ENCODE assay signal across 27 mouse cellular contexts in genomic region chr6:28866206-28866605, GRCm38 (mm10). TPM values are rescaled to one million over a fixed set of nuclear protein-coding genes. Genes with fewer than 3 reads are reported as not detected.
DNase-seq lines count a peak whose midpoint lies in the region; ATAC-seq and TF ChIP-seq lines count a peak whose summit lies in the region.
"Had no signal": no experiment of that assay in that cellular context is flagged by ENCODE, and none has a peak within 500 bp of the region (broad histone marks: within the 10 kb centered on the region; RNA-seq: fewer than 3 reads in every experiment).

No protein-coding gene starts in this region.

- no peaks in the 10 kb centered on the region for H3K27me3 ChIP-seq in stomach, embryonic 15.5 days (replicated peaks)
- no peaks in the 10 kb centered on the region for H3K27me3 ChIP-seq in stomach, postnatal 0 days (ENCODE audit: control insufficient read depth, insufficient read depth, low read length)
- H3K27me3 ChIP-seq in MEL (ENCODE audit: control insufficient read depth in 1 of 2, insufficient read depth in 2 of 2, low read length in 2 of 2) (no peaks in the 10 kb centered on the region), myocyte (ENCODE audit: control insufficient read depth, insufficient read depth, insufficient read length) (no peaks in the 10 kb centered on the region)
- no peaks in the 10 kb centered on the region for H3K27me3 ChIP-seq in stomach, embryonic 16.5 days (ENCODE audit: control insufficient read depth, insufficient read depth, low read length)
- no peaks in the 10 kb centered on the region for H3K27me3 ChIP-seq in midbrain, embryonic 10.5 days (ENCODE audit: low read depth, poor library complexity, severe bottlenecking)
- H3K27me3 ChIP-seq in hindbrain, embryonic 13.5 days, result 0 out of 2 replicates have a peak, but pooled peaks cover 3% of the 10 kb centered on the region
- H3K27me3 ChIP-seq: CH12.LX; embryonic facial prominence, embryonic 12.5 days; forebrain, embryonic 15.5 days; Patski had no signal

- DNase-seq in stomach, postnatal 0 days (ENCODE audit: low spot score), result no peak
- peak; percentile 60 for DNase-seq in MEL (ENCODE audit: low read depth, low spot score)
- no peak for DNase-seq in midbrain, embryonic 10.5 days (ENCODE audit: low spot score)
- no peak for DNase-seq in testis, postnatal 10 days (ENCODE audit: low spot score)
- DNase-seq: adrenal gland, adult 8-10 months; adrenal gland, postnatal 14 days; adrenal gland, postnatal 36 days; B cell, adult 2 months; cerebellum, adult 11-12 months; cerebellum, adult 2 months; cerebellum, adult 9-10 months; cerebellum, postnatal 10 days; cerebellum, postnatal 25 days; forebrain, postnatal 0 days had no signal

- H3K27ac ChIP-seq in stomach, embryonic 15.5 days, result peak overlapping the region; percentile 80
- H3K27ac ChIP-seq in stomach, postnatal 0 days (replicated peaks), result no peak overlapping the region; the same call in 1 of the 2 replicates
- 0 out of 2 replicates have a peak overlapping the region, but pooled peaks have one; percentile 7 for H3K27ac ChIP-seq in MEL (ENCODE audit: control insufficient read depth, low read depth, low read length)
- H3K27ac ChIP-seq in stomach, embryonic 16.5 days (ENCODE audit: low read length), result peak overlapping the region; percentile 91; the same call in 1 of the 2 replicates
- H3K27ac ChIP-seq in midbrain, embryonic 10.5 days (replicated peaks), result no peak overlapping the region
- H3K27ac ChIP-seq in hindbrain, embryonic 13.5 days, result no peak overlapping the region
- H3K27ac ChIP-seq: embryonic facial prominence, embryonic 10.5 days; embryonic facial prominence, embryonic 12.5 days had no signal

- TF ChIP-seq CTCF in stomach, postnatal 0 days (IDR thresholded peaks at IDR 0.05; ENCODE audit: low read depth), result no peak
- TF ChIP-seq CTCF in MEL (IDR thresholded peaks at IDR 0.05 in 2 of 3, conservative IDR thresholded peaks at IDR 0.05 in 1 of 3; ENCODE audit: control insufficient read depth in 1 of 3, insufficient read depth in 1 of 3, low read depth in 2 of 3, low read length in 3 of 3, poor library complexity in 1 of 3, severe bottlenecking in 1 of 3), result no peak

- no peak for TF ChIP-seq POLR2A in MEL (IDR thresholded peaks at IDR 0.05; ENCODE audit: control insufficient read depth in 1 of 2, insufficient read depth in 1 of 2, low read depth in 1 of 2, low read length in 2 of 2, poor library complexity in 1 of 2)
- TF ChIP-seq POLR2A in myocyte (IDR thresholded peaks at IDR 0.05; ENCODE audit: insufficient read length, low read depth), result no peak

- TF ChIP-seq EP300 in stomach, postnatal 0 days (optimal IDR thresholded peaks at IDR 0.05), result no peak
- no peak for TF ChIP-seq EP300 in MEL (IDR thresholded peaks at IDR 0.05; ENCODE audit: low read depth in 1 of 2, low read length in 2 of 2)

- H3K79me2 ChIP-seq in MEL (ENCODE audit: control insufficient read depth, insufficient read depth, low read length, poor library complexity) (no peaks in the 10 kb centered on the region), myocyte (ENCODE audit: control insufficient read depth, insufficient read depth) (peaks cover 5% of the 10 kb centered on the region)

- H3K4me1 ChIP-seq in stomach, embryonic 15.5 days, result peaks cover 19% of the 10 kb centered on the region; the same call in 1 of the 2 replicates
- peaks cover 5% of the 10 kb centered on the region; the same call in 1 of the 2 replicates for H3K4me1 ChIP-seq in stomach, postnatal 0 days (replicated peaks; ENCODE audit: control insufficient read depth, insufficient read depth)
- peaks cover 4 to 21% of the 10 kb centered on the region in 2 experiments for H3K4me1 ChIP-seq in MEL (ENCODE audit: control insufficient read depth in 1 of 2, insufficient read depth in 2 of 2, low read length in 2 of 2)
- peaks cover 32% of the 10 kb centered on the region for H3K4me1 ChIP-seq in stomach, embryonic 16.5 days (ENCODE audit: control insufficient read depth, insufficient read depth, low read length)
- H3K4me1 ChIP-seq in midbrain, embryonic 10.5 days, result peaks cover 10% of the 10 kb centered on the region; the same call in 1 of the 2 replicates
- H3K4me1 ChIP-seq in hindbrain, embryonic 13.5 days (replicated peaks), result peaks cover 47% of the 10 kb centered on the region

- H3K9ac ChIP-seq in stomach, embryonic 15.5 days, result no peak overlapping the region
- no peak overlapping the region for H3K9ac ChIP-seq in stomach, postnatal 0 days (ENCODE audit: low read length)
- no peak overlapping the region for H3K9ac ChIP-seq in MEL (ENCODE audit: control insufficient read depth, low read depth, low read length, poor library complexity, severe bottlenecking)
- no peak overlapping the region for H3K9ac ChIP-seq in stomach, embryonic 16.5 days (ENCODE audit: low read length)
- H3K9ac ChIP-seq in hindbrain, embryonic 13.5 days, result no peak overlapping the region
- H3K9ac ChIP-seq: embryonic facial prominence, embryonic 12.5 days; forebrain, embryonic 13.5 days; forebrain, embryonic 15.5 days; forebrain, postnatal 0 days had no signal

- H3K4me3 ChIP-seq in stomach, embryonic 15.5 days (replicated peaks), result no peak overlapping the region
- no peak overlapping the region for H3K4me3 ChIP-seq in stomach, postnatal 0 days (ENCODE audit: low read depth, low read length)
- H3K4me3 ChIP-seq in MEL (ENCODE audit: control insufficient read depth in 1 of 2, insufficient read depth in 1 of 2, low read depth in 2 of 2, low read length in 2 of 2), result no peak overlapping the region
- no peak overlapping the region for H3K4me3 ChIP-seq in myocyte
- no peak overlapping the region for H3K4me3 ChIP-seq in stomach, embryonic 16.5 days (replicated peaks; ENCODE audit: low read length)
- no peak overlapping the region for H3K4me3 ChIP-seq in midbrain, embryonic 10.5 days
- no peak overlapping the region for H3K4me3 ChIP-seq in hindbrain, embryonic 13.5 days
- H3K4me3 ChIP-seq: embryonic facial prominence, embryonic 10.5 days; embryonic facial prominence, embryonic 12.5 days; forebrain, embryonic 13.5 days; forebrain, embryonic 15.5 days had no signal

- no peak overlapping the region for H3K4me2 ChIP-seq in stomach, embryonic 15.5 days
- no peak overlapping the region for H3K4me2 ChIP-seq in stomach, postnatal 0 days (replicated peaks; ENCODE audit: low read depth)
- peak overlapping the region; percentile 30 for H3K4me2 ChIP-seq in myocyte (ENCODE audit: low read depth)
- H3K4me2 ChIP-seq in stomach, embryonic 16.5 days (ENCODE audit: low read depth, low read length), result no peak overlapping the region
- H3K4me2 ChIP-seq in hindbrain, embryonic 13.5 days, result no peak overlapping the region
- H3K4me2 ChIP-seq: embryonic facial prominence, embryonic 12.5 days; forebrain, embryonic 13.5 days; forebrain, embryonic 15.5 days had no signal

- WGBS in stomach, embryonic 15.5 days, result 90% methylated on average over 3 of the region's 3 CpGs
- 88% methylated on average over 3 of the region's 3 CpGs for WGBS in stomach, postnatal 0 days
- WGBS in stomach, embryonic 16.5 days, result 94% methylated on average over 3 of the region's 3 CpGs
- WGBS in midbrain, embryonic 10.5 days, result 93% methylated on average over 3 of the region's 3 CpGs
- 95% methylated on average over 3 of the region's 3 CpGs for WGBS in hindbrain, embryonic 13.5 days

- ATAC-seq in stomach, embryonic 15.5 days (ENCODE audit: insufficient read depth, low FRiP score, low read depth), result no peak
- no peak for ATAC-seq in stomach, postnatal 0 days (ENCODE audit: low FRiP score, low TSS enrichment)
- ATAC-seq in stomach, embryonic 16.5 days (ENCODE audit: insufficient read depth, low FRiP score), result no peak
- ATAC-seq in hindbrain, embryonic 13.5 days (ENCODE audit: low FRiP score), result no peak
- ATAC-seq: activated CD4-positive, CD25-positive, alpha-beta regulatory T cell, adult 4 months; CD4-positive, CD25-positive, alpha-beta regulatory T cell, adult 4 months; forebrain, embryonic 13.5 days; forebrain, embryonic 15.5 days; forebrain, postnatal 0 days; Patski had no signal

- TF ChIP-seq RAD21 in MEL (IDR thresholded peaks at IDR 0.05; ENCODE audit: low read depth, low read length), result no peak

- no peak overlapping the region for H3ac ChIP-seq in myocyte (ENCODE audit: control insufficient read depth, insufficient read length)

- H3K9me3 ChIP-seq in stomach, embryonic 15.5 days, result no peaks in the 10 kb centered on the region
- H3K9me3 ChIP-seq in stomach, postnatal 0 days (ENCODE audit: control insufficient read depth, low read length), result no peaks in the 10 kb centered on the region
- H3K9me3 ChIP-seq in MEL (replicated peaks; ENCODE audit: insufficient read depth, low read length), result no peaks in the 10 kb centered on the region
- no peaks in the 10 kb centered on the region for H3K9me3 ChIP-seq in stomach, embryonic 16.5 days (replicated peaks; ENCODE audit: control insufficient read depth, low read length)
- no peaks in the 10 kb centered on the region for H3K9me3 ChIP-seq in midbrain, embryonic 10.5 days (replicated peaks)
- H3K9me3 ChIP-seq in hindbrain, embryonic 13.5 days, result no peaks in the 10 kb centered on the region
- H3K9me3 ChIP-seq: embryonic facial prominence, embryonic 10.5 days; embryonic facial prominence, embryonic 12.5 days; forebrain, embryonic 13.5 days; forebrain, embryonic 15.5 days; G1E had no signal

- no peaks in the 10 kb centered on the region for H3K36me3 ChIP-seq in stomach, embryonic 15.5 days
- no peaks in the 10 kb centered on the region for H3K36me3 ChIP-seq in stomach, postnatal 0 days (ENCODE audit: control insufficient read depth, insufficient read depth, low read length)
- peaks cover 0 to 18% of the 10 kb centered on the region in 2 experiments; a peak in 3 of 4 replicates for H3K36me3 ChIP-seq in MEL (ENCODE audit: control insufficient read depth in 1 of 2, insufficient read depth in 2 of 2, low read length in 2 of 2)
- no peaks in the 10 kb centered on the region for H3K36me3 ChIP-seq in myocyte (ENCODE audit: control insufficient read depth, insufficient read depth)
- no peaks in the 10 kb centered on the region for H3K36me3 ChIP-seq in stomach, embryonic 16.5 days (ENCODE audit: control insufficient read depth, insufficient read depth, low read length)
- H3K36me3 ChIP-seq in midbrain, embryonic 10.5 days, result no peaks in the 10 kb centered on the region; the same call in 1 of the 2 replicates
- H3K36me3 ChIP-seq in hindbrain, embryonic 13.5 days, result no peaks in the 10 kb centered on the region
- H3K36me3 ChIP-seq: embryonic facial prominence, embryonic 12.5 days; forebrain, embryonic 15.5 days had no signal

RNA-seq across cellular contexts. Expression of gene Lrrc4, which starts 34.7 kb away (rescaled TPM):
- polyA plus RNA-seq in stomach, embryonic 15.5 days (2015; fragmentation: Nextera tagmentation; extraction: Ambion mirVana), result 0.41 and 0.70 TPM in 2 replicates
- polyA plus RNA-seq in stomach, postnatal 0 days (2015; fragmentation: Nextera tagmentation; extraction: Ambion mirVana), result 0.51 and 0.62 TPM in 2 replicates
- 0.12 and 0.23 TPM in 2 replicates for total RNA-seq in MEL (2012; rRNA removed)
- under 1 TPM in 1 of 2 experiments, not detected in 1; 0.07 TPM for polyA plus RNA-seq in MEL (2012; ENCODE audit: insufficient read depth in 1 of 2, insufficient read length in 2 of 2, low read depth in 1 of 2, low replicate concordance in 2 of 2, missing spikeins in 1 of 2)
- polyA plus RNA-seq in myocyte (2012; fragmentation: generic; extraction: Trizol), result 0.72 TPM
- polyA plus RNA-seq in stomach, embryonic 16.5 days (2015; fragmentation: Nextera tagmentation; extraction: Ambion mirVana), result 0.66 and 0.72 TPM in 2 replicates
- polyA plus RNA-seq in midbrain, embryonic 10.5 days (2016; fragmentation: Nextera tagmentation; extraction: Ambion mirVana), result 1.5 and 2.3 TPM in 2 replicates
- polyA plus RNA-seq in hindbrain, embryonic 13.5 days (2015; fragmentation: Nextera tagmentation; extraction: Ambion mirVana), result 5.6 and 6.4 TPM in 2 replicates
- polyA plus RNA-seq: G1E, Patski had no signal

Comparison
In these comparisons a context has a peak if more than half of its experiments do, and no peak if none do; other contexts are left out.
1. H3K27ac ChIP-seq: peak in stomach, embryonic 15.5 days (single experiment), MEL (single experiment) and stomach, embryonic 16.5 days (single experiment); none in stomach, postnatal 0 days (single experiment), midbrain, embryonic 10.5 days (single experiment) and hindbrain, embryonic 13.5 days (single experiment).